Comparison of ENCODE assay signal across 24 mouse cellular contexts in genomic region chr17:86929981-86930380, GRCm38 (mm10). TPM values are rescaled to one million over a fixed set of nuclear protein-coding genes. Genes with fewer than 3 reads are reported as not detected.
DNase-seq lines count a peak whose midpoint lies in the region; ATAC-seq and TF ChIP-seq lines count a peak whose summit lies in the region.
"Had no signal": no experiment of that assay in that cellular context is flagged by ENCODE, and none has a peak within 500 bp of the region (broad histone marks: within the 10 kb centered on the region; RNA-seq: fewer than 3 reads in every experiment).

No protein-coding gene starts in this region.

- DNase-seq in heart, postnatal 36 days = no peak
- DNase-seq in lung, embryonic 14.5 days = peak; percentile 46
- no peak for DNase-seq in lung, postnatal 25 days (ENCODE audit: low spot score)
- DNase-seq in retina, postnatal 1 day = peak; percentile 73
- no peak for DNase-seq in retina, embryonic 14.5 days (ENCODE audit: low spot score)
- no peak for DNase-seq in MN1 (ENCODE audit: low spot score)
- DNase-seq: adrenal gland, postnatal 10 days; cerebellum, adult 18-20 months; cerebellum, adult 9-11 months; embryo, embryonic 11 days; gastrocnemius, adult 2 months; gastrocnemius, postnatal 25 days; heart, postnatal 4 days had no signal

- H3K36me3 ChIP-seq in heart, embryonic 13.5 days = no peaks in the 10 kb centered on the region
- H3K36me3 ChIP-seq in lung, embryonic 14.5 days (ENCODE audit: insufficient read depth) = no peaks in the 10 kb centered on the region
- H3K36me3 ChIP-seq: embryonic facial prominence, embryonic 12.5 days; forebrain, embryonic 12.5 days; heart, embryonic 12.5 days; hindbrain, embryonic 13.5 days had no signal

- TF ChIP-seq CTCF in lung, embryonic 14.5 days (IDR thresholded peaks at IDR 0.05; ENCODE audit: low read depth) = no peak

- peaks cover 6% of the 10 kb centered on the region for H3K9me3 ChIP-seq in heart, embryonic 13.5 days
- H3K9me3 ChIP-seq in lung, embryonic 14.5 days (ENCODE audit: low read depth, low read length) = no peaks in the 10 kb centered on the region

- H3K27ac ChIP-seq in heart, embryonic 13.5 days (replicated peaks) = 0 out of 2 replicates have a peak overlapping the region, but pooled peaks have one; percentile 8
- no peak overlapping the region for H3K27ac ChIP-seq in lung, embryonic 14.5 days (ENCODE audit: low read depth)
- H3K27ac ChIP-seq: embryonic facial prominence, embryonic 12.5 days; forebrain, embryonic 12.5 days; gastrocnemius, adult 2 months; hindbrain, embryonic 13.5 days had no signal

- H3K4me2 ChIP-seq in heart, embryonic 13.5 days = no peak overlapping the region
- no peak overlapping the region for H3K4me2 ChIP-seq in lung, embryonic 14.5 days
- H3K4me2 ChIP-seq: embryonic facial prominence, embryonic 12.5 days; forebrain, embryonic 12.5 days; heart, embryonic 12.5 days; hindbrain, embryonic 13.5 days had no signal

- intact Hi-C loops in heart, postnatal 36 days (cut with DNase I) = no loop called here

- ATAC-seq in heart, embryonic 13.5 days (ENCODE audit: extremely low read depth, insufficient number of reproducible peaks, low FRiP score, low TSS enrichment) = no peak
- ATAC-seq in lung, embryonic 14.5 days (ENCODE audit: insufficient read depth) = no peak; the same call in 1 of the 2 replicates
- ATAC-seq: intestine, embryonic 16.5 days had no signal

- no peak overlapping the region for H3K9ac ChIP-seq in heart, embryonic 13.5 days
- no peak overlapping the region for H3K9ac ChIP-seq in lung, embryonic 14.5 days
- H3K9ac ChIP-seq: embryonic facial prominence, embryonic 12.5 days; forebrain, embryonic 12.5 days; heart, embryonic 12.5 days; hindbrain, embryonic 13.5 days had no signal

- peaks cover 5% of the 10 kb centered on the region; the same call in 1 of the 2 replicates for H3K4me1 ChIP-seq in heart, embryonic 13.5 days
- H3K4me1 ChIP-seq in lung, embryonic 14.5 days (ENCODE audit: insufficient read depth) = peaks cover 4% of the 10 kb centered on the region; the same call in 1 of the 2 replicates

- no peak overlapping the region for H3K4me3 ChIP-seq in heart, embryonic 13.5 days
- no peak overlapping the region for H3K4me3 ChIP-seq in lung, embryonic 14.5 days (ENCODE audit: low read depth, low read length)
- H3K4me3 ChIP-seq: embryonic facial prominence, embryonic 12.5 days; forebrain, embryonic 12.5 days; gastrocnemius, adult 2 months; heart, embryonic 12.5 days; hindbrain, embryonic 13.5 days had no signal

- peaks cover 28% of the 10 kb centered on the region for H3K27me3 ChIP-seq in heart, embryonic 13.5 days (replicated peaks)
- no peaks in the 10 kb centered on the region for H3K27me3 ChIP-seq in lung, embryonic 14.5 days (ENCODE audit: insufficient read depth, low read length)
- H3K27me3 ChIP-seq: embryonic facial prominence, embryonic 12.5 days had no signal

RNA-seq across cellular contexts. Expression of gene Tmem247, which starts 12.8 kb away (rescaled TPM):
- not detected in 2 replicates for polyA plus RNA-seq in heart, embryonic 13.5 days (2015; fragmentation: Nextera tagmentation; extraction: Ambion mirVana)
- not detected for total RNA-seq in heart, postnatal 36 days (2021)
- not detected in 2 replicates for polyA plus RNA-seq in lung, embryonic 14.5 days (2014; fragmentation: Nextera tagmentation; extraction: Ambion mirVana)
- total RNA-seq: adrenal gland, postnatal 10 days; adrenal gland, postnatal 4 days; ES-E14; gastrocnemius, adult 2 months; gastrocnemius, postnatal 25 days; granulocyte monocyte progenitor cell, adult 5-6 weeks; heart, adult 8-10 months; heart, postnatal 4 days had no signal
- polyA plus RNA-seq: embryonic facial prominence, embryonic 12.5 days; forebrain, embryonic 12.5 days; heart, embryonic 12.5 days; heart, postnatal 0 days; hindbrain, embryonic 13.5 days; intestine, embryonic 16.5 days had no signal

RNA-seq across cellular contexts. Expression of gene Atp6v1e2, which starts 17.7 kb away (rescaled TPM):
- polyA plus RNA-seq in heart, embryonic 13.5 days (2015; fragmentation: Nextera tagmentation; extraction: Ambion mirVana) = not detected in 2 replicates
- not detected for total RNA-seq in heart, postnatal 36 days (2021)
- polyA plus RNA-seq in lung, embryonic 14.5 days (2014; fragmentation: Nextera tagmentation; extraction: Ambion mirVana) = not detected in 2 replicates
- total RNA-seq: adrenal gland, postnatal 10 days; adrenal gland, postnatal 4 days; ES-E14; gastrocnemius, adult 2 months; gastrocnemius, postnatal 25 days; granulocyte monocyte progenitor cell, adult 5-6 weeks; heart, adult 8-10 months; heart, postnatal 4 days had no signal
- polyA plus RNA-seq: embryonic facial prominence, embryonic 12.5 days; forebrain, embryonic 12.5 days; heart, embryonic 12.5 days; heart, postnatal 0 days; hindbrain, embryonic 13.5 days had no signal

RNA-seq across cellular contexts. Expression of gene Rhoq, which starts 32.9 kb away (rescaled TPM):
- polyA plus RNA-seq in heart, embryonic 13.5 days (2015; fragmentation: Nextera tagmentation; extraction: Ambion mirVana) = 18.4 and 18.5 TPM in 2 replicates
- total RNA-seq in heart, postnatal 36 days (2021) = 100 to 1,000 TPM; 144 to 146 TPM
- polyA plus RNA-seq in lung, embryonic 14.5 days (2014; fragmentation: Nextera tagmentation; extraction: Ambion mirVana) = 17.6 and 19.4 TPM in 2 replicates

Comparison
In these comparisons a context has a peak if more than half of its experiments do, and no peak if none do; other contexts are left out.
1. DNase-seq: peak in lung, embryonic 14.5 days (single experiment) and retina, postnatal 1 day (single experiment); none in heart, postnatal 36 days (0 of 2), lung, postnatal 25 days (single experiment), retina, embryonic 14.5 days (single experiment) and MN1 (single experiment).